Mouse (Mus musculus): Measurements from ENCODE around the gene Ska2. TPM values are rescaled to one million over a fixed set of nuclear protein-coding genes. Genes with fewer than 3 reads are reported as not detected.

Ska2 gene
- total RNA-seq, 2 experiments from 2014 or later: 14.6 TPM

DNA sequence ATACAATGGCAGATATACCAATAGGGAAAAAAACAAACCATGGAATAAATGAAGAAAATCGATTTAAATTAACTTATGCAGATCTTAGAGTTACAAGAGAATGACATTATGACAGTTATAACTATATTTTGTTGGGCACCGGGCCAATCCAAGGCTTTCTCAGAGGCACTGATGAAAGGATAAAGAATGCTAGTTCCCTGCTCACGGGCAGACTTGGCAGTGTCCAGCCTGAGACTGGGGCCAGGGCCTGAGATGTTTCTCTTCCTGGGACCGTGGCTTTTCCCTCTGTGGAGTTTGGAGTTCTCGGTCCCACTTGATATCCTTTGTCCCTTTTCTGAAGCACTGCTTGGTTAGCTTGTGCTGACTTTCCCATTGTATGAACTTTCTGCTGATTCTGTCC is 64.6 kb downstream of the Ska2 start:
- DNase-seq: no peak

Small RNAs within 50 kb of the gene (microRNA-seq; reads per million reads assigned to microRNA genes)
- gene Mir301: 9.7 to 17.8 reads per million in 2 experiments

Other genes with a start within 250 kb of the Ska2 start
- 10 to 100 TPM; 21.4 to 25.5 TPM for gene Ypel2, start 115.5 kb upstream of the Ska2 start, total RNA-seq (2021)
- gene Gdpd1, start 35.2 kb upstream of the Ska2 start, total RNA-seq (2021): 10 to 100 TPM in 1 of 2 experiments, 1 to 10 TPM in 1; 9.8 to 12.0 TPM
- gene Smg8, start 22.5 kb upstream of the Ska2 start, total RNA-seq (2021): 1 to 10 TPM; 9.1 to 9.6 TPM
- gene Prr11, start 526 bp upstream of the Ska2 start, total RNA-seq (2021): under 1 TPM; 0.36 to 0.37 TPM
- 1 to 10 TPM; 5.3 to 5.7 TPM for gene Trim37, start 17.8 kb downstream of the Ska2 start, total RNA-seq (2021)
- 1 to 10 TPM; 4.0 to 6.7 TPM for gene Ppm1e, start 249.8 kb downstream of the Ska2 start, total RNA-seq (2021)